Mouse (Mus musculus) hematopoietic multipotent progenitor cell, adult 10-12 weeks (in vitro differentiated cells): ENCODE data around the gene Plscr5. TPM values are rescaled to one million over a fixed set of nuclear protein-coding genes. Genes with fewer than 3 reads are reported as not detected.

ENCODE experiments used
- polyA plus RNA-seq: library from polyadenylated mRNA; stranded (reverse); fragments of >175 nt; gene quantifications from 2 replicates; pipeline ENCODE4 v1.2.3, GENCODE M21; 2012; ENCODE audit warnings: low replicate concordance

Plscr5 gene
- not detected in 2 replicates for polyA plus RNA-seq

DNA sequence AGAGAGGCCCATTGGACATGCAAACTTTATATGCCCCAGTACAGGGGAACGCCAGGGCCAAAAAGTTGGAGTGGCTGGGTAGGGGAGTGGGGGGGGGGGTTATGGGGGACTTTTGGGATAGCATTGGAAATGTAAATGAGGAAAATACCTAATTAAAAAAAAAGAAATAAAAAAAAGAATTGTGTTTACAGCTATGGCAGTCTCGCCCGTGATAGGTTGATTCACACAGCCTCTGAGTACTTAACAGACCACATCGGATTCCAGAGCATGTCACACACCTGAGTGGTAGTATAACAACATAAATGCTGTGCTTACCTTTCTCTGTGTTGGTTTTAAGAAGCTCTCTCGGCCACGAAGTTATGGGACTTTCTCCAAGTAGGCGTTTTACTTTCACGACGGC lies at the start of gene Plscr5:
TSS of gene Plscr5 (plus strand) at position 301 of the 400 bp plus-strand sequence.

DNA sequence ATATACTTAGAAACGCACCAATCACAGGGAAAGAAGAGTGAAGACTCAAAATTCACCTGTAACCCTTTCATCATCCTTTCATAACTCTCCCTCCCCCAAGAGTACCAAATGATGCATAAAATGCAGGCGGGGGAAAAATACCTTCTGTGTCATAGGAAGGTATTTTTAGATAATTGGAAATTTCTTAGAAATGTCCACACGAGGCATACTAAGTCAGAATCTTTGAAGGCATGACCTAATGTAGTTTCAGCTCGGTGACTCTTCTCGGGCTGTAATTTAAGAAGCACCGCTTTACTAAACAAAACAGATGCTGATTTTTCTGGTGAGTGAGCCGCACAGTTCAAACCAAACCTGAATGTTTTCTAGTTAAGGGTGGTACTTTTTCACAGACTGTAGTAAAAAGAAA lies 56.7 kb downstream of the Plscr5 start, which contains the start of gene Plscr1:
TSS of gene Plscr1 (plus strand) at position 304 of the 406 bp plus-strand sequence.

Other genes starting within 250 kb of the Plscr5 start
- gene Plscr1, start 56.8 kb downstream of the Plscr5 start, polyA plus RNA-seq: 17.5 and 31.5 TPM in 2 replicates
- not detected in 2 replicates for gene Plscr2, start 82.7 kb downstream of the Plscr5 start, polyA plus RNA-seq
- gene 1700057G04Rik, start 116.4 kb downstream of the Plscr5 start, polyA plus RNA-seq: not detected in 2 replicates